Mouse (Mus musculus) T-helper 2 cell (primary cell): ENCODE data around the gene Pdss1.
"Not testable (repeated sequence)": the region's sequence is repeated elsewhere in the genome, so short reads cannot be mapped to it uniquely, and the experiment has no call there.

Source experiments
- in situ Hi-C: fragments of 300-600 bp; cut with MboI, MseI; formaldehyde crosslinking; loops from one replicate; pipeline ENCODE4 v1.15.1; 2025; ENCODE audit warnings: high pct_unique_total_duplicates

Gene Pdss1

DNA sequence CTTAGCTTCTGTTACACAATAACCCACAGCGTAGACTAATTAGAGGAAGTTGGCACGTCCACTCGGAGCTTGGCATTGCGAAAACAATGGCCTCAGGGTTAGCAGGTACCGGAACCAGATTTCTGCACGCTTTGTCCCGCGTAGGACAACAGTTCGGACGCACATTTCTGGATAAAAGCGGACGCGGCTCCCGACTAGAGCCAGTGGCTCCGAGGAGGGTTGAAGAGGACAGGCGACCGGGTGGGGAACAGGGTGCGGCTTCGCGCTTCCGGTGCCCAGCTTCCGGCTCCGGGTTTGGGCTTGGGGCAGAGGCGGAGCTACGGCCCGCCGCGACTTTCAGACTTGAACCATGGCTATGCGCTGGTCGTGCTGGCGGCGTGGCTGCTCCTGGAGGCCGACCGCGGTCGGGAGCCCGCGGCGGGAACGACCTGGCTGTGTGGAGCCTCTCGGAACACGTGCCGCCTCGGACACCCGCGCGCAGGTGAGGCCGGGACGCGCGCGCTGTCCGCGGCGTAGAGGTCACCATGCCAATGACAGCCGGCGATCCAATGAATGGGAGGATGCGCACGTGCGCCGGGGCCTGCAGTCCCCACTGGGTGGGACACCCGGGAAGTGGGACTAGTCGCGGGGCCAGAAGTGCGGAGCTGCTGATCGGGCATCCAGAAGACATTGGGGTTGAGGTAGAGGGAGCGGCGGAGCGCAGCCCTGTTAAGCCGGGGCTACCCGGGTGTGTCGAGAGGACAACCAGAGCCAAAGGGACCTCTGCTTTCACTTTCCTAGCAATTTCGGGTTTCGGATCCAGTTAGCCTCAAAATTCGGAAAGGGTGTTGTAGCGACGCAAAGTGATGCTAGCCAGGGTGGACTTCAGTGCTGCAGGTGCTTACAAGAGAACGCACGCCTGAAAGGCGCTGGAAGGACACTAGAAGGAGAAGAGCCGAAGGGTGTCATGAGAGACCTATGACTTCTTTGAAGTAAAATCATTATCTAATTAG lies at the start of gene Pdss1:
TSS of gene Pdss1 (plus strand) at position 241 of the 992 bp plus-strand sequence.
- in situ Hi-C loops, result no loop called here

DNA sequence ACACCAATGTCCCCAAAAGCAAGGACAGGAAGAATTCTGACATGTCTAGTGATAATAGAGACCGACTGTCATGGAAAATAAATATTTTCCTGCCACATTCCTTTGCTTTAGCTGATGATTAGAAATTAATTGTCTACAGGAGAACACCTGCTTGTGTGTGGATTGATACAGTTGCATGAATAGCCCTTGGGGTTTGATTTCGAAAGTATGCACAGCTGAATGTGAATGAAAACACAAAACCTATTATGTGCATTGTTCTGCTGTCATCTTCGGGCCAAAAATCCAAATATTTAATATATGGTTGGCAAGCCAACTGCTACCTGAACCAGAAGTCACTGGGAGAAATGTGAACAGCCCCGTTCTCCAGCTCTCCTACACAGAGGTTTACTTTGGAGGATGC lies 43.4 kb upstream of the Pdss1 start:
- in situ Hi-C loops, result loop anchor here (25.0 kb wide), 2 partner anchors 215 to 890 kb away; no protein-coding TSS in a partner anchor

DNA sequence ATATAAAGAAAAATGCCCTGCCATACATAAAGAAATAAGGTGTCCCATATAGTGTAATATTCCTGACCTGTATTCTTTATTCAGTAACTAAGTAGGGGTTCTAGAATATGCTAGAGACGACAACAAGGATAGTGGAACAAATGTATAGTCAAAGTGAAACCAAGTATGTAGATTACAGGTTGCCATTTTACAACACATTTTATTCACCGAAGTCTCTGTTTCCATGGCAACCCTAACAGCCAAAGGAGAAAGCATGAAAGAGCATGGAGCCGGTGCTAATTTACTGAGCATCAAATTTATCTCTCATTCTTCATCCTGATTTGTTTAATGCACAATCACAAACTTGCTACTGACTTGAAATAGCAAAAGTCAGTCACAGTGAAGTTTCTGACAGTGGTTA lies 37.8 kb upstream of the Pdss1 start:
- in situ Hi-C loops, result loop anchor here (25.0 kb wide), 2 partner anchors 220 to 895 kb away; no protein-coding TSS in a partner anchor

DNA sequence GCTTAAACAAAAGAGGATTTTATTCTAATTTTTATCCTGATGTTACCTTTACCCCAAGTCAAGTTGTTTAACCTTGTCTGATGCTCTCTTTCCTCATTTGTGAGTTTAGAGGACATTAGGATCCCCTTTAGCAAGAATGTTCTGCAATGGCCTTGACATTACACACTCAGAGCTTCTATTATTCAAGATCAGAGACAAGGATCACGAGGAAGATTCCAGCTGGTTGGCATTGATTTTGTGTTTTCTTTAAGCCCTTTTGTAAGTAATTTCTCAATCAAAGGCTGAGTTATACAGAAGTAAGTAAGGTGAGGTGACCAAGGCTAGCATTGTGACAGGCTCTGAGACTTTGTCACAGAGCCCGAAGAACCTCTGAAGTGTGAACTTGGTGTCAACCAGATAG lies 33.1 kb upstream of the Pdss1 start:
- in situ Hi-C loops, result loop anchor here (25.0 kb wide), 2 partner anchors 225 to 900 kb away; no protein-coding TSS in a partner anchor

DNA sequence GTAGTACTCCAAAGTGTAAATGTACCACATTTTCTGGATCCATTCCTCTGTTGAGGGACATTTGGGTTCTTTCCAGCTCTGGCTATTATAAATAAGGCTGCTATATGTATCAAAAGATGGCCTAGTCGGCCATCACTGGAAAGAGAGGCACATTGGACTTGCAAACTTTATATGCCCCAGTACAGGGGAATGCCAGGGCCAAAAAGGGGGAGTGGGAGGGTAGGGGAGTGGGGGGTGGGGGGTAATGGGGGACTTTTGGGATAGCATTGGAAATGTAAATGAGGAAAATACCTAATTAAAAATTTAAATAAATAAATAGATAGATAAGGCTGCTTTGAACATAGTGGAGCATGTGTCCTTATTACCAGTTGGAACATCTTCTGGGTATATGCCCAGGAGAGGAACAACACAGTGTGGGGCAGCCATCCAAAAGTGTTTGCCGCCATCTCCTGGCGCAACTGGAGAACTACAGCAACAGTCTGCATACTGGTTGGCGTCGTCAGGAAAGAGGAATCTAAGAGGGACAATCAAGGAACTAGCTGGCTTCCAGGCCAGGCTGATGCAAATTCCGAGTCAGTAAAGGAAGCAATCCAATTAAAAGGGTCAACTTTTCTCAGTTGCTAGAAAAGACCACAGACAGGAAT lies 30.8 kb upstream of the Pdss1 start:
- in situ Hi-C loops, result loop anchor here (5.0 to 25.0 kb wide), 3 partner anchors 107 to 902 kb away; no protein-coding TSS in a partner anchor

DNA sequence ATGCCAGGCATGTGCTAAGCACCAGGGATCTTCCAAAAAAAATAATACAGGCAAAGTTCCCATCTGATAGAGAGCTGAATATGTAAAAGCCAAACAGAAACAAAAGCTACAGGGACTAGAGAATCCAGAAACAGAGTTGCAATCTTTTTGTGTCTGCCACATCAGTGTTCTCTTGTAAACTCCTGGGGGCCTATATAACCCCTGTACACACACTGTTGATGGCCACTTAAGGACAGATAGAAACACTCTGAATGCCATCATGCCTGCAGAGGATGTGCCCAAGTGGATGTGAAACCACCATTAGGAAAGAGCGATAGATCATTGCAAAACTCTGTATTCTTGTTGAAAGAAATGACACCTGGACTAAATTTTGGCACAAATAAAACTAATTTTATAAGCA lies 29.5 kb upstream of the Pdss1 start:
- in situ Hi-C loops, result loop anchor here (5.0 to 25.0 kb wide), 3 partner anchors 109 to 904 kb away; no protein-coding TSS in a partner anchor

DNA sequence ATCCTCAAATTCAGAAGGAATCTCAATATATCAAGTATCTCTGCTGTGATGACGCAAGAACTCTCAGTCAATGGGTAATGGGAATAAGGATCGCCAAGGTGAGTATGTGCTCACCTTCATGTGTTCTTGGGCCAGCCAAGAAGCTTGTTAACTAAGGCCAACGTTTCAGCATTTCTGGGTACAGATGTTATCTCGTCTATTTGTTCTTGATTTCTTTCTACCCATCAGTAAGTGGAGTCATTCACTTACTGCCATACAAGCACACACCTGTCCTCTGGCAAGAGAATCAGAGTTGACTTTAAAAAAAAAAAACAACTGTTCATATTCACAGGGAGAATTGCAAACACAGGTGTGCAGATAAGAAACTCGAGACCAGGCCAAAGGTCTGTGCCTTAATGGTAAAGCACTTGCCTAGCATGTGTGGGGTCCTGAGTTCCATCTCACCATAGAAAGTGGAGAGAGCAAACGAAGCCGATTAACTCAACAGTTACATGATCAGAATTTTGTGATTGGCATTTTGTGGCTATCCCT lies 28.4 kb upstream of the Pdss1 start:
- in situ Hi-C loops, result loop anchor here (5.0 to 25.0 kb wide), 3 partner anchors 110 to 905 kb away; no protein-coding TSS in a partner anchor

DNA sequence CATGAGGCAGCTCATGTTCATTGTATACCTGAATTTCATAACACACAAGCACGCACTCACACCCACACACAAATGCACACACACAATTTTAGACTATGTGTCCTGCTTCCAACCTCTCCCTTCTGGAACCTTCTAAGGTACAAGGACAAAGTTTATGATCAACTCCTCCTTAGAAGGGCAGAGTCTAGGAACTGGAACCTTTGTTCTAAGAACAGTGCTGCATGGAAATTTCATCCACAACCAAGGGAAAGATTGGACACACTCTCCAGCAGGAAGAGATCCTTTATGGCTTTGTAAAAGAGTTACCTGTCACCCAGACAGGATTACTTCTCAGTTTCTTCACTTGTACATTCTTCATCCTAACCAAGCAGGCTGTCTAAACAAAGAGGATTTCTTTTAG lies 22.2 kb upstream of the Pdss1 start:
- in situ Hi-C loops, result loop anchor here (25.0 kb wide), 2 partner anchors 236 to 911 kb away; no protein-coding TSS in a partner anchor

DNA sequence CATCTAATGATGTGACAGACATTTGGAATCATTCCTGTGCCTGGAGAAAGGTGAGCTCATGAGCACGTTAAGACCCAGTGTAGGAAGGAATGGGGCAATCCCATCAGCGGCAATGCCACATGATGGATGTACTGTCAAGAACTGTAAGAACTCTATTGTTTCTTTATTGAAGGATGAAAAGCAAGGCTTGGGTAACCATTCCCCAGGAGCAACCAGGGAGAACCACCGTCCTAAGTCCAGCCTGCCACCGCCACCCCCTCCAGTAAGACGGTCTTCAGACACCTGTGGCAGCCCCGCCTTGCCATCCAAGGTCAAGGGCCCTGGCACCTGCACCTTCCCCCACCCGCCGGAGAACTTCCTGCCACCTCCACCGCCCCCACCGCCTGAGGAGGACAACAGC lies 20.7 kb upstream of the Pdss1 start:
- in situ Hi-C loops, result loop anchor here (25.0 kb wide), 2 partner anchors 237 to 912 kb away; no protein-coding TSS in a partner anchor

DNA sequence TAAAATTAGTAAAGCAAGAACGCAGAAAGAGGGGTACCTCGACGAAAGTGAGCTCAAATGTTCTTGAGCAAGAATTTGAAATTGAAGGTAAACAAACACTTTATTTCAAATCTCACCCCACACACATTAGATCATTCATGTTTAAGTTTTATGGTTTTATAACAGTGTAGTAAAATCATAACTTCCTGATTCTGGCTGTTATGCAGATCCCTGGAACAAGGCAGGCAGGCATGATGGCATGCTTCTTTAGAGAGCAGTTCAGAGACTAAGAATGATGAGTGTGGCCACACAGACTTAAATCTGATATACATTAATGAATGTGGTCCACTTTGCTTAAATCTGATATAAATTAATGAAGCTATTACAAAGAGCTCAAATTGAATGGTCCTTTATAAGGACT lies 18.7 kb upstream of the Pdss1 start:
- in situ Hi-C loops, result no loop called here

DNA sequence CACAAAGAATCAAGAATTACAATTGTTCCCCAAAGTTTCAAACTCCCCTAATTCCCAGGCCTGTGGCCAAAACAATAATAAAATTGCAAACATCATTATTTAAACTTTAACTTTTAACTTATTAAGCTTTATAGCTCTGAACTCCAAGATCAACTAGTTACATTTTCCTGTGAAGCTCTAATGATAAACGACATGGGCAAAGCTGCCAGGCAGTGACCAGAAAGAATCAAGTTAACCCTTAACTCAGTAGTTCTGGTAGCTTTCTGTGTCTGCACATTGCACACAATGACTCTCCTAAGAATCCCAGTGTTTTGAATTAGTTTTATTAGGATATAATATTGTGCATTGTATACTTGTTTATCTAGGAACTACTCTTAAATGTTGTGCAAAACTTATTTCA lies 16.5 kb upstream of the Pdss1 start:
- in situ Hi-C loops, result no loop called here

DNA sequence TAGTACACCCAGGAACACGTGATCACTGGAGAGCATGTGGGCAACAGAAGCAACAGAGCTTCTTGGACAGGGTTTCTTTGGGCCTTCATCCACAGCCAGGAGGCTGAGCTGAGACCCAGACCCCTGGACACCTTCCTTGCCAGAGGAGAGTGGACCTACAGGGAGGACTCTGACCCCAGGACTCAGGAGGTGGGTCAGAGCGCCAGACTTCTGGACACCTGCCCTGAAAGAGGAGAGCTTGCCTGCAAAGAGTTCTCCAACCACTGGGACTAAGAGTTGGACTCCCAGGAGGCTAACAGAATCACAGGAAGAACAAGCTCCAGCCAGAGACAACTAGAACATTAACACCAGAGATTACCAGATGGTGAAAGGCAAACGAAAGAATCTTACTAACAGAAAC lies 14.6 kb upstream of the Pdss1 start:
- in situ Hi-C loops, result not testable (repeated sequence)

DNA sequence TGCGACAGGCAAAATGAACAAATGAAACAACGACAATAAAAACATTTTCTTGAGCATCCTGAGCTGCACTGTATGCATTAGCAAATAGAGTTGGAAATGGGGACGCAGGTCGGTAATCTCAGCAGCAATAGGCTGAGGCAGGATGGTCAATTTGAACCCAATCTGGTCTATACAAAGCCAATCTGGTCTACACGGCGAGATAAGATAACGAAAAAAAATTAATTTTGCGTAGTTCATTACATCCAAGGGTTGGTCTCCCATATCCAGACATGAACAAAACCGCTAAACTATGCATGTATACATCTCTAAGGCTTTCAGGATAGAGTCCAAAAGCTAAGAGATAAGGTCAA lies 415 bp upstream of the Pdss1 start:
- in situ Hi-C loops, result no loop called here

DNA sequence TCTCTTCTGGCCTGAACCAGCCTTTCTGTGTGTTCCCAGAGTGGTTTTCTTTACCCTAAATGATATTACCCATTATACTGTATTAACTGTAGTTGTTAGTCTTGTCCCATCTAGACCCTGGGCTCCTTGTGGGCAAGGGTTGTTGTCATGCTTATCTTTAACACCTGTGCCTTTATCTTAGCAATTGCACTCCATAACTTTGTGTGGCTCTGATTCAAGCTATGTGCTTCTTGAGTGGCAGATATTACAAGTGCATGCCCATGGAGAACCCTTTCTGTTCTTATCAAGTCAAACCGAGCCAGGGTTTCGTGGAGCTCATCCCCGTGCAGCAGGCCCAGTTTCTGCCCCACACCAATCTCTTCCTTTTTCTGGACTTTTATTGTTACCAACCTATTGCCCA lies 8.6 kb downstream of the Pdss1 start:
- in situ Hi-C loops, result no loop called here

DNA sequence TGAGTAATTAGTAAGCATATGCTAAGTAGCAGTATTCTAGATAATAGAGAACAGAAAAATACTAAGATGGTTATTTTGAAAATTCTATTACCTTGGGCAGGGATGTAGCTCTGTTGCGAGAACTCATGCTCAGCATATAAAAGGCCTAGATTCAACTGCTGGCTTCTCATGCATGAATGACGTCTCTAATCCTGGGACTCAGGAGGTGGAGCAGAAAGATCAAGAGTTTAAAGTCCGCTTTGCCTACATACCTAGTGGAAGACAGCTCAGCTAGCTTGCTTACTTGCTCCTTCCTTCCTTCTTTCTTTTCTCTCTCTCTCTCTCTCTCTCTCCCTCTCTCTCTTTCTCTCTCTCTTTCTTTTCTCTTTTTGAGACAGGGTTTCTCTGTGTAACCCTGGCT lies 19.1 kb downstream of the Pdss1 start:
- in situ Hi-C loops, result loop anchor here (10.0 kb wide), 1 partner anchor 170 kb away; no protein-coding TSS in a partner anchor

DNA sequence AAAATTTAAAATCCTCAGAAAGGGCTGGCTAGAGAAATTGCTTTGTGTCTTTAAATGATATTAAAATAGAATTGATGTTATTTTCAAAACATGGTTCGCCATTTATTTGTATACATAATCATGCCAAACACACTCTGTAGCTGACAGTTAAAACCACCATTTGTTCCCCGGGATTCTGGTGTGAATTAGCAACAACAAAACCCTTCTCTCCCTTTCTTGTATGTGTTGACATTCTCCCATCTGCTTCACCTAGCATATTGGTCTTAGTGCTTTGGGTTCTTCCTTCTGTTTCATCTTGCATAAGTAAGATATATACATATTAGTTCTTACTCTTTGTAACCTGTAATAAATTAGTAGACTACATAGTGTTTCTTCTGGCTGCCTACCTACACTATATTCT lies 23.3 kb downstream of the Pdss1 start:
- in situ Hi-C loops, result loop anchor here (10.0 kb wide), 1 partner anchor 166 kb away; no protein-coding TSS in a partner anchor

DNA sequence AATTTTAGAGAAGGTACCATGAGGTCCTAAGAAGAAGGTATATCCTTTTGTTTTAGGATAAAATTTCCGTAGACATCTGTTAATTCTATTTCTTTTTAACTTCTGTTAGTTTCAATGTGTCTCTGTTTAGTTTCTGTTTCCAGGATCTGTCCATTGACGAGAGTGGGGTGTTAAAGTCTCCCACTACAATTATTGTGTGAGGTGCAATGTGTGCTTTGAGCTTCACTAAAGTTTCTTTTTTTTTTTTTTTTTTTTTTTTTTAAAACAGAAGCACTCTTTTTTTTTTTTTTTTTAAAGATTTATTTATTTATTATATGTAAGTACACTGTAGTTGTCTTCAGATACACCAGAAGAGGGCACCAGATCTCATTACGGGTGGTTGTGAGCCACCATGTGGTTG lies 30.6 kb downstream of the Pdss1 start:
- in situ Hi-C loops, result not testable (repeated sequence)

DNA sequence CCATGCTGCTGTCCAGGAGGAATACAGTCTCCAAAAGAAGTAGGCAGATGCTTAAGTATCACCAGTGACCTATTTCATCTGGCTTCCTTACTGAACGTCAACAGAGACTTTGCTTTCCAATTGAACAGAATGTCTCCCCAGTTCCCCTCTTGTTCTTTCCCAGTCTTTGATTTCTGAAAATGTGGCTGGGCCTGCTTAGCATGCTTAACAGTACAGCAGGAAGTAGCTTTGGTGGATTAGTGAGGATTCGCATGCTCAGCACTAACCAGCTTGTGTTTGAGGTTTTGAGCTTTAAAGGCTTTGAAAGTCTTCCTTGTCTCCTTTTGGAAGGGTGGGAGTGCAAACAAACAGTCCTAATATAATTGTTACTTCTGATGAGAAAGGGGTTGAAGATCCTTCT lies 32.9 kb downstream of the Pdss1 start:
- in situ Hi-C loops, result no loop called here

DNA sequence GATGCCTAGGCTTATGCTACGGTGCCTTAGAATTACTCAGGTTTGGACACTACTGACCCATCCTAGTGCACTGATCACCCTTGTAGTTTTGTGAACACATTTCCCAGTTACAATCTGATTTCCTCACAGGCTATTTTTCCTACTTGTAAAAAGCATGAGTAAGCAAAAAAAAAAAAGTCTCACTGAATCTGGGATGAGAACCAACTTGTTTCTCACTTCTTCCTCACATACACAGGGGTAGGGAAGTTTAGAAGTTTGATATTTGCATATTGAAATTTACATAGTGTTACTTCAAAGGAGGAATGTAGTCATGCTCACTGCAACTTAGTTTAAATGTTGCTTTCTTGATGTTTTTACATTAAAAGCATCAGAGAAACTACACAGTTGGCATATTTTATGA lies 38.2 kb downstream of the Pdss1 start:
- in situ Hi-C loops, result no loop called here

DNA sequence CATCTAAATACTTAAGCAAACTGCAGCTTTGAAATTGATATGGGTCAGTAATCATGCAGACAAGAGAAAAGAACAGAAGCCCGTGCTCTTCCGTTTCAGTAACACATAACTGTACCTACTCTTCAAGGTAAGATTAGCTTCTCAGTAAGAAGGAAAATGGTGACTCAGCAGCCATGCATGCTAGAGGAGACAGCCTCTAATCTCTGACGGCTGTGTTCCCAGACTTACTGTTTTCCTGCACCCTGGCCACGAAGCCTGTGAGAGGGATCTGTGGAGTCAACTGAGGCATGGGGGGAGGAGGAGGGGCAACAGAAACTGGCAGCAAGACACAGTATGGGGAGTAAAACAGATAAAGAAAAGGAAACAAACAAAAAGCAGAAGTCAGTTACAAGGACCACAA lies 54.6 kb downstream of the Pdss1 start:
- in situ Hi-C loops, result no loop called here

DNA sequence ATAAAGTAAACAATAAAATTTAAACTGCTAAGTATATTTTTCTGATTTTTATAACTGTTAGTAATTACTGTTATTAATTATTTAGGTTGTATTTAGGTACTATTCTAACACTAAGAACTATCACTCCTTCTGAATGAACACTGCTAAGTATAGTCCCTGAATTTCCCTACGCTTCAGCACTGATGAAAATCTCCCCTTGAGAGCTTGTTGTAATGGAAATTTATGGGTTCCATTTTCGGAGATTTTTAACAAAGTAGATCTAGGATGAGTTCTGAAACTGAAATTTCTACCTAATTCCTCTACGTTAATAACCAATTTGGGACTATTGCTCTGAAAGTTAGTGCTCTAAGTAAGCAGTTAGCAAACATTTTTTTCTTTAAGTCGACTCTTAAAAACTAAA lies 59.0 kb downstream of the Pdss1 start:
- in situ Hi-C loops, result no loop called here

DNA sequence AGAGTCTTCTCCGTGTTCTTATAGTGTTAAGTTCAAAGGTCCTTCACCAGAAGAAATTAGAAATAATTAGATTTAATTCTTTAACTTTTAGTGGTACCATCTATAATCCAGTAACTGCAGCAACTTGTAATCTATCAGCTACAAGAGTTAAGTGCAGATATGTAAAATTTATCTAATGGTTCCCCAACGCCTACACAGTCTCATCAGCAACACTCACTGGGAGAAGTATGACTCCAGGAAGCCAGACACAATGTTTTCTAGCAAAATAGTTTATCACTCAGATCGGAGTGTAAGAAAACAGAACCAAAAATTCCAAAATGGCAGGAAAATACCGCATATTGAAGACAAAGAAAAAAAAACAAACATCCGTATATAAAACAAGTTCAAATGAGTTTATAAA lies 60.6 kb downstream of the Pdss1 start:
- in situ Hi-C loops, result no loop called here
